ENCODE assay signal across 26 mouse cellular contexts in the genomic region with DNA sequence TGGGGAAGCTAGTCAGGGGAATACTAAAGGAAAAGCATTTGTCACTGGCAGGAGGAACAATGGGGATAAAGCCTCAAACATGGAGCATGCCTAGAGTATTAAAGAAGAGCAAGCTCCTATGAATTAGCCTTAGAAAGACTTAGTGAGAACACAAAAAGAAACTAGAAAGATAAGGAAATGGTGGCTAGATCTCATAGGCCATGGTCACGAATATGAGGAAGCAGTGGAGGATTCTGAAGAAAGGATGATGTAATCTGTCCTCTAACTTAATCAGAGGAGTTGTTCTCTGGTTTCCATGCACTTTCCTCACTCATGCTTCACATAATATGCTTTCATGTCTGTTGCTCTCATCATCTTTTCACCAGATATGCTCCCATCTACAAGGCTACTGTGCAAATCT. TPM values are rescaled to one million over a fixed set of nuclear protein-coding genes. Genes with fewer than 3 reads are reported as not detected.
DNase-seq lines count a peak whose midpoint lies in the region; ATAC-seq and TF ChIP-seq lines count a peak whose summit lies in the region.
"Had no signal": no experiment of that assay in that cellular context is flagged by ENCODE, and none has a peak within 500 bp of the region (broad histone marks: within the 10 kb centered on the region; RNA-seq: fewer than 3 reads in every experiment).

No protein-coding gene starts in this region.

- no peak for TF ChIP-seq POLR2A in MEL (IDR thresholded peaks at IDR 0.05; ENCODE audit: control insufficient read depth in 1 of 2, insufficient read depth in 1 of 2, low read depth in 1 of 2, low read length in 2 of 2, poor library complexity in 1 of 2)

- no peaks in the 10 kb centered on the region for H3K79me2 ChIP-seq in MEL (ENCODE audit: control insufficient read depth, insufficient read depth, low read length, poor library complexity)

- no peaks in the 10 kb centered on the region for H3K9me3 ChIP-seq in MEL (replicated peaks; ENCODE audit: insufficient read depth, low read length)
- H3K9me3 ChIP-seq: embryonic facial prominence, embryonic 15.5 days; forebrain, embryonic 10.5 days; G1E; heart, embryonic 15.5 days; hindbrain, embryonic 10.5 days had no signal

- no peaks in the 10 kb centered on the region for H3K27me3 ChIP-seq in MEL (ENCODE audit: control insufficient read depth in 1 of 2, insufficient read depth in 2 of 2, low read length in 2 of 2)
- H3K27me3 ChIP-seq: embryonic facial prominence, embryonic 15.5 days; heart, embryonic 15.5 days had no signal

- TF ChIP-seq CTCF in MEL (IDR thresholded peaks at IDR 0.05 in 2 of 3, conservative IDR thresholded peaks at IDR 0.05 in 1 of 3; ENCODE audit: control insufficient read depth in 1 of 3, insufficient read depth in 1 of 3, low read depth in 2 of 3, low read length in 3 of 3, poor library complexity in 1 of 3, severe bottlenecking in 1 of 3), result no peak

- ATAC-seq in common myeloid progenitor, adult 5-6 weeks (replicated peaks; ENCODE audit: low read depth, poor library complexity, severe bottlenecking), result peak; percentile 90
- peak; percentile 72 for ATAC-seq in megakaryocyte progenitor cell, adult 5-6 weeks (replicated peaks; ENCODE audit: poor library complexity)
- ATAC-seq: forebrain, embryonic 14.5 days; intestine, embryonic 16.5 days had no signal

- peak overlapping the region; percentile 42 for H3K9ac ChIP-seq in MEL (ENCODE audit: control insufficient read depth, low read depth, low read length, poor library complexity, severe bottlenecking)
- H3K9ac ChIP-seq: embryonic facial prominence, embryonic 15.5 days; heart, embryonic 15.5 days; hindbrain, embryonic 14.5 days had no signal

- intact Hi-C loops in left cerebral cortex, postnatal 14 days (cut with DNase I), result no loop called here

- no peak for TF ChIP-seq RAD21 in MEL (IDR thresholded peaks at IDR 0.05; ENCODE audit: low read depth, low read length)

- peaks cover 0 to 9% of the 10 kb centered on the region in 2 experiments; a peak in 2 of 4 replicates for H3K4me1 ChIP-seq in MEL (ENCODE audit: control insufficient read depth in 1 of 2, insufficient read depth in 2 of 2, low read length in 2 of 2)
- H3K4me1 ChIP-seq: embryonic facial prominence, embryonic 15.5 days; forebrain, embryonic 10.5 days; heart, embryonic 15.5 days; hindbrain, embryonic 10.5 days had no signal

- TF ChIP-seq EP300 in MEL (IDR thresholded peaks at IDR 0.05; ENCODE audit: low read depth in 1 of 2, low read length in 2 of 2), result no peak

- DNase-seq in 416B (ENCODE audit: low read depth), result peak; percentile 70
- peak; percentile 82 for DNase-seq in MEL (ENCODE audit: low read depth, low spot score)
- DNase-seq in heart, adult 9 months (ENCODE audit: low spot score in 2 of 2), result no peak
- DNase-seq in left cerebral cortex, adult 18-20 months (ENCODE audit: low spot score in 2 of 2), result no peak
- no peak for DNase-seq in left cerebral cortex, postnatal 14 days (ENCODE audit: low spot score in 2 of 2)
- DNase-seq: adrenal gland, adult 8-10 months; adrenal gland, postnatal 36 days; cerebellum, adult 11 months; cerebellum, adult 9-10 months; cerebellum, postnatal 36 days; embryo, embryonic 11 days; gastrocnemius, adult 2 months; gastrocnemius, postnatal 25 days; heart, adult 18-20 months; heart, postnatal 14 days had no signal

- H3K36me3 ChIP-seq in MEL (ENCODE audit: control insufficient read depth in 1 of 2, insufficient read depth in 2 of 2, low read length in 2 of 2), result peaks cover 0 to 17% of the 10 kb centered on the region in 2 experiments; a peak in 2 of 4 replicates
- H3K36me3 ChIP-seq: embryonic facial prominence, embryonic 15.5 days; forebrain, embryonic 10.5 days; G1E; heart, embryonic 15.5 days; hindbrain, embryonic 10.5 days had no signal

- H3K4me3 ChIP-seq in MEL (ENCODE audit: control insufficient read depth in 1 of 2, insufficient read depth in 1 of 2, low read depth in 2 of 2, low read length in 2 of 2), result peak overlapping the region in 1 of 2 experiments; percentile 38; a peak in 2 of 4 replicates
- H3K4me3 ChIP-seq: embryonic facial prominence, embryonic 15.5 days; erythroblast, embryonic 14.5 days; forebrain, embryonic 10.5 days; gastrocnemius, adult 2 months; heart, embryonic 15.5 days; hindbrain, embryonic 10.5 days had no signal

- H3K27ac ChIP-seq in MEL (ENCODE audit: control insufficient read depth, low read depth, low read length), result peak overlapping the region; percentile 77
- H3K27ac ChIP-seq: embryonic facial prominence, embryonic 15.5 days; forebrain, embryonic 10.5 days; gastrocnemius, adult 2 months; heart, embryonic 15.5 days; hindbrain, embryonic 10.5 days; hindbrain, embryonic 14.5 days had no signal

TF ChIP-seq in MEL, 35 proteins besides CTCF, POLR2A, EP300 and RAD21:
- TF ChIP-seq ETS1 (IDR thresholded peaks at IDR 0.05; ENCODE audit: low read depth, low read length), result peak; percentile 71; the same call in 1 of the 2 replicates
- TF ChIP-seq SIN3A (IDR thresholded peaks at IDR 0.05; ENCODE audit: low read length), result 0 out of 2 replicates have a peak, but pooled peaks have one; percentile 16
- no peak for TF ChIP-seq MEF2A (IDR thresholded peaks at IDR 0.05; ENCODE audit: extremely low read depth, insufficient replicate concordance, low read depth, low read length, poor library complexity, severe bottlenecking)
- no peak for TF ChIP-seq GABPA (IDR thresholded peaks at IDR 0.05; ENCODE audit: low read depth, low read length)
- TF ChIP-seq USF1 (IDR thresholded peaks at IDR 0.05; ENCODE audit: low read depth, low read length), result no peak
- no peak for TF ChIP-seq TCF12 (IDR thresholded peaks at IDR 0.05; ENCODE audit: low read depth, low read length)
- peak; percentile 24; the same call in 1 of the 2 replicates for TF ChIP-seq MYC (IDR thresholded peaks at IDR 0.05; ENCODE audit: low read depth, low read length)
- TF ChIP-seq BHLHE40 (IDR thresholded peaks at IDR 0.05; ENCODE audit: borderline replicate concordance, low read depth, low read length), result no peak
- peak; percentile 27; the same call in 1 of the 2 replicates for TF ChIP-seq RCOR1 (IDR thresholded peaks at IDR 0.05; ENCODE audit: low read depth, low read length)
- TF ChIP-seq GATA1 (IDR thresholded peaks at IDR 0.05; ENCODE audit: low read depth, low read length), result peak; percentile 66
- TF ChIP-seq ELF1 (IDR thresholded peaks at IDR 0.05; ENCODE audit: low read depth, low read length), result peak; percentile 54; the same call in 1 of the 2 replicates

RNA-seq across cellular contexts. Expression of a gene that starts 42.5 kb away (rescaled TPM):
- total RNA-seq in MEL (2012; rRNA removed), result 1.9 and 2.7 TPM in 2 replicates
- polyA plus RNA-seq in MEL (2012; ENCODE audit: insufficient read depth in 1 of 2, insufficient read length in 2 of 2, low read depth in 1 of 2, low replicate concordance in 2 of 2, missing spikeins in 1 of 2), result 1 to 10 TPM in 1 of 2 experiments, not detected in 1; 2.5 TPM
- total RNA-seq in common myeloid progenitor, adult 5-6 weeks (2017), result 10.9 and 11.5 TPM in 2 replicates
- 7.3 and 7.9 TPM in 2 replicates for total RNA-seq in megakaryocyte progenitor cell, adult 5-6 weeks (2015)
- total RNA-seq in megakaryocyte progenitor cell, adult 5-6 weeks (2017), result 7.5 and 8.8 TPM in 2 replicates
- 10 to 100 TPM; 11.8 to 13.1 TPM for total RNA-seq in left cerebral cortex, adult 18-20 months (2021)
- total RNA-seq in left cerebral cortex, postnatal 14 days (2021), result 10 to 100 TPM in 1 of 2 experiments, 1 to 10 TPM in 1; 10.0 to 10.8 TPM

RNA-seq across cellular contexts. Expression of a gene that starts 42.7 kb away (rescaled TPM):
- total RNA-seq in MEL (2012; rRNA removed), result 27.6 and 31.1 TPM in 2 replicates
- polyA plus RNA-seq in MEL (2012; ENCODE audit: insufficient read depth in 1 of 2, insufficient read length in 2 of 2, low read depth in 1 of 2, low replicate concordance in 2 of 2, missing spikeins in 1 of 2), result 10 to 100 TPM in 1 of 2 experiments, not detected in 1; 31.6 TPM
- total RNA-seq in common myeloid progenitor, adult 5-6 weeks (2017), result 71.2 and 86.8 TPM in 2 replicates
- total RNA-seq in megakaryocyte progenitor cell, adult 5-6 weeks (2015), result 95.9 and 109 TPM in 2 replicates
- 89.4 and 95.0 TPM in 2 replicates for total RNA-seq in megakaryocyte progenitor cell, adult 5-6 weeks (2017)
- 10 to 100 TPM; 36.3 to 38.9 TPM for total RNA-seq in left cerebral cortex, adult 18-20 months (2021)
- total RNA-seq in left cerebral cortex, postnatal 14 days (2021), result 10 to 100 TPM; 33.3 to 37.2 TPM

Comparison
In these comparisons a context has a peak if more than half of its experiments do, and no peak if none do; other contexts are left out.
1. DNase-seq: peak in 416B (single experiment) and MEL (single experiment); none in heart, adult 9 months (0 of 2), left cerebral cortex, adult 18-20 months (0 of 2) and left cerebral cortex, postnatal 14 days (0 of 2).